Mouse (Mus musculus): ENCODE measurements around the gene Ptbp3.

Gene Ptbp3

GRCm38 (mm10) chr4:59437990-59438854 is 110.9 kb downstream of the Ptbp3 start, which contains the start of gene Susd1:
TSS of gene Susd1 (minus strand) at chr4:59438633.
- in situ Hi-C loops (cut with MseI, MboI), result no loop called here

- in situ Hi-C loops (cut with MseI, MboI), result no loop called here
Measured at GRCm38 (mm10) chr4:59435951-59436350, 113.2 kb downstream of the Ptbp3 start.

GRCm38 (mm10) chr4:59434039-59434438 is 115.1 kb downstream of the Ptbp3 start:
- in situ Hi-C loops (cut with MseI, MboI), result no loop called here

GRCm38 (mm10) chr4:59429128-59429527 is 120.0 kb downstream of the Ptbp3 start:
- in situ Hi-C loops (cut with MseI, MboI), result no loop called here

- in situ Hi-C loops (cut with MseI, MboI), result no loop called here
Measured at GRCm38 (mm10) chr4:59426429-59426828, 122.7 kb downstream of the Ptbp3 start.

- in situ Hi-C loops (cut with MseI, MboI), result no loop called here
Measured at GRCm38 (mm10) chr4:59422808-59423207, 126.4 kb downstream of the Ptbp3 start.

- in situ Hi-C loops (cut with MseI, MboI), result no loop called here
Measured at GRCm38 (mm10) chr4:59422025-59422783, 127.0 kb downstream of the Ptbp3 start.
